Mouse (Mus musculus) hindbrain, embryonic 15.5 days (tissue): ENCODE measurements around the gene Olfr593. TPM values are rescaled to one million over a fixed set of nuclear protein-coding genes. Genes with fewer than 3 reads are reported as not detected.
"Not testable (repeated sequence)": the region's sequence is repeated elsewhere in the genome, so short reads cannot be mapped to it uniquely, and the experiment has no call there.

Source experiments
- ATAC-seq: fragments of 200-750 bp; cut with Nextera tagmentation; 2 replicates; pipeline ENCODE4 v1.8.0; 2017; ENCODE audit warnings: low read depth, moderate number of reproducible peaks, moderate TSS enrichment; ENCODE audit not compliant: low FRiP score
- H3K27ac ChIP-seq: fragments of 300-500 bp; sonication (generic); replicated peaks from 2 replicates; pipeline ENCODE4 v1.5.1; 2015; ENCODE audit warnings: mild to moderate bottlenecking, inconsistent platforms
- H3K27me3 ChIP-seq: fragments of 300-500 bp; sonication (generic); 2 replicates; pipeline ENCODE4 v1.6.1; 2015; ENCODE audit warnings: control low read depth, inconsistent platforms
- H3K36me3 ChIP-seq: fragments of 300-500 bp; sonication (generic); 2 replicates; pipeline ENCODE4 v1.6.1; 2015; ENCODE audit warnings: control low read depth, inconsistent platforms
- H3K4me1 ChIP-seq: fragments of 300-500 bp; sonication (generic); replicated peaks from 2 replicates; pipeline ENCODE4 v1.6.1; 2015; ENCODE audit warnings: control low read depth, inconsistent platforms
- H3K4me2 ChIP-seq: fragments of 300-500 bp; sonication (generic); 2 replicates; pipeline ENCODE4 v1.6.1; 2015; ENCODE audit warnings: moderate library complexity, mild to moderate bottlenecking, inconsistent platforms
- H3K4me3 ChIP-seq: fragments of 300-500 bp; sonication (generic); 2 replicates; pipeline ENCODE4 v1.5.1; 2015; ENCODE audit warnings: mild to moderate bottlenecking, inconsistent platforms
- H3K9ac ChIP-seq: fragments of 300-500 bp; sonication (generic); 2 replicates; pipeline ENCODE4 v1.6.1; 2015; ENCODE audit warnings: inconsistent platforms
- H3K9me3 ChIP-seq: fragments of 300-500 bp; sonication (generic); 2 replicates; pipeline ENCODE4 v1.6.1; 2016; ENCODE audit warnings: control low read depth, inconsistent platforms
- WGBS: fragments of 180-500 bp; shearing (Covaris S2); methylation state at CpG from one replicate; pipeline ENCODE4 v1.1.7; 2015; 5-methylcytosine and 5-hydroxymethylcytosine counted together
- microRNA-seq: library from miRNA; unstranded; fragments of <30 nt; microRNA quantifications from one replicate; pipeline ENCODE4, GENCODE M21; 2016
- polyA plus RNA-seq: library from polyadenylated mRNA; unstranded; fragments of >200 nt; fragmentation: Nextera tagmentation; extraction: Ambion mirVana; gene quantifications from 2 replicates; pipeline ENCODE4 v1.2.1, GENCODE M21; 2015

Olfr593 gene
- not detected in 2 replicates for polyA plus RNA-seq

GRCm38 (mm10) chr7:103211562-103211961 is at the start of gene Olfr593:
TSS of gene Olfr593 (plus strand) at chr7:103211862.
- Histone ChIP-seq H3K4me1 (no peaks in the 10 kb centered on the region), H3K9me3 (no peaks in the 10 kb centered on the region), H3K4me2 (no peak within 1 kb of the TSS), H3K9ac (no peak within 1 kb of the TSS), H3K27ac (no peak within 1 kb of the TSS), H3K36me3 (no peaks in the 10 kb centered on the region), H3K4me3 (no peak within 1 kb of the TSS), H3K27me3 (no peaks in the 10 kb centered on the region)
- ATAC-seq, result no peak
- WGBS, result 76% methylated on average over 1 of the region's 1 CpGs

- Histone ChIP-seq H3K4me2 (no peak overlapping the region), H3K9me3 (no peaks in the 10 kb centered on the region), H3K36me3 (no peaks in the 10 kb centered on the region), H3K9ac (no peak overlapping the region), H3K27ac (no peak overlapping the region), H3K4me1 (no peaks in the 10 kb centered on the region), H3K4me3 (no peak overlapping the region), H3K27me3 (no peaks in the 10 kb centered on the region)
- 85% methylated on average over 5 of the region's 5 CpGs for WGBS
- ATAC-seq, result no peak
Measured at GRCm38 (mm10) chr7:103169697-103170096, 42.0 kb upstream of the Olfr593 start.

GRCm38 (mm10) chr7:103178240-103178639 is 33.4 kb upstream of the Olfr593 start, which contains the start of gene Olfr591:
TSS of gene Olfr591 (minus strand) at chr7:103178340.
- H3K9me3 ChIP-seq, result peaks cover 2% of the 10 kb centered on the region; the same call in 1 of the 2 replicates
- no peaks in the 10 kb centered on the region for H3K36me3 ChIP-seq
- 86% methylated on average over 1 of the region's 1 CpGs for WGBS
- no peak within 1 kb of the TSS for H3K4me3 ChIP-seq
- no peak within 1 kb of the TSS for H3K9ac ChIP-seq
- no peaks in the 10 kb centered on the region for H3K4me1 ChIP-seq
- H3K27me3 ChIP-seq, result no peaks in the 10 kb centered on the region
- no peak within 1 kb of the TSS for H3K27ac ChIP-seq
- ATAC-seq, result no peak
- no peak within 1 kb of the TSS for H3K4me2 ChIP-seq

- not testable (repeated sequence) for H3K4me3 ChIP-seq, ATAC-seq, H3K4me1 ChIP-seq, H3K36me3 ChIP-seq, H3K4me2 ChIP-seq, H3K9me3 ChIP-seq, H3K27me3 ChIP-seq, H3K27ac ChIP-seq, H3K9ac ChIP-seq
- WGBS, result 95% methylated on average over 1 of the region's 1 CpGs
Measured at GRCm38 (mm10) chr7:103184503-103184902, 27.2 kb upstream of the Olfr593 start, which contains the start of gene Olfr592. TSS of gene Olfr592 (plus strand) at chr7:103184803.

- not testable (repeated sequence) for H3K9me3 ChIP-seq, H3K4me1 ChIP-seq, H3K27ac ChIP-seq, H3K36me3 ChIP-seq, H3K4me3 ChIP-seq, H3K4me2 ChIP-seq, ATAC-seq, H3K9ac ChIP-seq, H3K27me3 ChIP-seq
- WGBS, result 92% methylated on average over 5 of the region's 5 CpGs
Measured at GRCm38 (mm10) chr7:103212050-103212449, 388 bp downstream of the Olfr593 start.

- Histone ChIP-seq H3K27ac (no peak within 1 kb of the TSS), H3K4me3 (no peak within 1 kb of the TSS), H3K9me3 (no peaks in the 10 kb centered on the region), H3K36me3 (no peaks in the 10 kb centered on the region), H3K9ac (no peak within 1 kb of the TSS), H3K4me1 (no peaks in the 10 kb centered on the region), H3K27me3 (no peaks in the 10 kb centered on the region), H3K4me2 (no peak within 1 kb of the TSS)
- ATAC-seq, result no peak
Measured at GRCm38 (mm10) chr7:103216696-103217095, 5.0 kb downstream of the Olfr593 start, which contains the start of gene Olfr594. TSS of gene Olfr594 (plus strand) at chr7:103216996.

GRCm38 (mm10) chr7:103252405-103252804 is 40.7 kb downstream of the Olfr593 start, which contains the start of gene Usp17ld:
TSS of gene Usp17ld (minus strand) at chr7:103252505.
- not testable (repeated sequence) for H3K9ac ChIP-seq, H3K4me1 ChIP-seq, H3K36me3 ChIP-seq, H3K4me3 ChIP-seq, H3K27ac ChIP-seq, ATAC-seq, H3K4me2 ChIP-seq, H3K27me3 ChIP-seq, H3K9me3 ChIP-seq

Small RNA genes within 50 kb of the gene (microRNA-seq; reads per million reads assigned to microRNA genes)
- gene Gm25171, result not detected

Other genes starting within 250 kb of the Olfr593 start
- gene Olfr576, start 249.2 kb upstream of the Olfr593 start, polyA plus RNA-seq, result not detected in 2 replicates
- gene Olfr577, start 235.9 kb upstream of the Olfr593 start, polyA plus RNA-seq, result not detected in 2 replicates
- not detected in 2 replicates for gene Olfr578, start 222.5 kb upstream of the Olfr593 start, polyA plus RNA-seq
- gene Olfr582, start 173.8 kb upstream of the Olfr593 start, polyA plus RNA-seq, result not detected in 2 replicates
- not detected in 2 replicates for gene Olfr583, start 160.6 kb upstream of the Olfr593 start, polyA plus RNA-seq
- gene Olfr584, start 130.0 kb upstream of the Olfr593 start, polyA plus RNA-seq, result not detected in 2 replicates
- not detected in 2 replicates for gene Olfr585, start 114.1 kb upstream of the Olfr593 start, polyA plus RNA-seq
- not detected in 2 replicates for gene Olfr586, start 86.2 kb upstream of the Olfr593 start, polyA plus RNA-seq
- gene Olfr588-ps1, start 71.0 kb upstream of the Olfr593 start, polyA plus RNA-seq, result not detected in 2 replicates
- not detected in 2 replicates for gene Olfr589, start 55.5 kb upstream of the Olfr593 start, polyA plus RNA-seq
- gene Olfr591, start 33.5 kb upstream of the Olfr593 start, polyA plus RNA-seq, result not detected in 2 replicates
- gene Olfr592, start 27.1 kb upstream of the Olfr593 start, polyA plus RNA-seq, result not detected in 2 replicates
- not detected in 2 replicates for gene Olfr594, start 5.1 kb downstream of the Olfr593 start, polyA plus RNA-seq
- gene Usp17ld, start 40.6 kb downstream of the Olfr593 start, polyA plus RNA-seq, result not detected in 2 replicates
- not detected in 2 replicates for gene Olfr596, start 93.8 kb downstream of the Olfr593 start, polyA plus RNA-seq
- not detected in 2 replicates for gene Olfr597, start 104.5 kb downstream of the Olfr593 start, polyA plus RNA-seq
- gene Olfr598, start 111.7 kb downstream of the Olfr593 start, polyA plus RNA-seq, result not detected in 2 replicates
- not detected in 2 replicates for gene Olfr599, start 124.1 kb downstream of the Olfr593 start, polyA plus RNA-seq
- not detected in 2 replicates for gene Olfr600, start 137.8 kb downstream of the Olfr593 start, polyA plus RNA-seq
- gene Olfr601, start 150.8 kb downstream of the Olfr593 start, polyA plus RNA-seq, result not detected in 2 replicates
- gene Olfr603, start 174.3 kb downstream of the Olfr593 start, polyA plus RNA-seq, result not detected in 2 replicates
- not detected in 2 replicates for gene Usp17lc, start 203.2 kb downstream of the Olfr593 start, polyA plus RNA-seq
- gene Olfr605, start 233.6 kb downstream of the Olfr593 start, polyA plus RNA-seq, result not detected in 2 replicates
- gene Olfr606, start 237.2 kb downstream of the Olfr593 start, polyA plus RNA-seq, result not detected in 2 replicates